Mouse (Mus musculus): ENCODE measurements around the gene Bcas3.
"Not testable (repeated sequence)": the region's sequence is repeated elsewhere in the genome, so short reads cannot be mapped to it uniquely, and the experiment has no call there.

Bcas3 gene

GRCm38 (mm10) chr11:85485197-85485940 is 132.4 kb downstream of the Bcas3 start:
- DNase-seq (ENCODE audit: low read depth): no peak

- DNase-seq (ENCODE audit: low read depth): no peak
These were observed 134.5 kb downstream of the Bcas3 start for GRCm38 (mm10) chr11:85487501-85487900.

GRCm38 (mm10) chr11:85492231-85492630 is 139.3 kb downstream of the Bcas3 start:
- DNase-seq (ENCODE audit: low read depth): no peak

- DNase-seq (ENCODE audit: low read depth): no peak
These were observed 139.7 kb downstream of the Bcas3 start for GRCm38 (mm10) chr11:85492666-85493065.

GRCm38 (mm10) chr11:85499561-85499960 is 146.6 kb downstream of the Bcas3 start:
- no peak for DNase-seq (ENCODE audit: low read depth)

- DNase-seq (ENCODE audit: low read depth): no peak
These were observed 149.1 kb downstream of the Bcas3 start for GRCm38 (mm10) chr11:85502031-85502430.

GRCm38 (mm10) chr11:85504812-85505211 is 151.8 kb downstream of the Bcas3 start:
- DNase-seq (ENCODE audit: low read depth): not testable (repeated sequence)

GRCm38 (mm10) chr11:85505811-85506210 is 152.8 kb downstream of the Bcas3 start:
- DNase-seq (ENCODE audit: low read depth): no peak

GRCm38 (mm10) chr11:85509334-85509733 is 156.4 kb downstream of the Bcas3 start:
- DNase-seq (ENCODE audit: low read depth): no peak

- no peak for DNase-seq (ENCODE audit: low read depth)
These were observed 158.4 kb downstream of the Bcas3 start for GRCm38 (mm10) chr11:85511270-85511904.

- no peak for DNase-seq (ENCODE audit: low read depth)
These were observed 163.8 kb downstream of the Bcas3 start for GRCm38 (mm10) chr11:85516724-85517123.

- DNase-seq (ENCODE audit: low read depth): peak; percentile 53
These were observed 165.2 kb downstream of the Bcas3 start for GRCm38 (mm10) chr11:85518025-85518756.

- DNase-seq (ENCODE audit: low read depth): no peak
These were observed 167.3 kb downstream of the Bcas3 start for GRCm38 (mm10) chr11:85520236-85520635.

GRCm38 (mm10) chr11:85520996-85521395 is 168.0 kb downstream of the Bcas3 start:
- no peak for DNase-seq (ENCODE audit: low read depth)

- DNase-seq (ENCODE audit: low read depth): no peak
These were observed 170.7 kb downstream of the Bcas3 start for GRCm38 (mm10) chr11:85523646-85524045.

- DNase-seq (ENCODE audit: low read depth): peak; percentile 73
These were observed 171.2 kb downstream of the Bcas3 start for GRCm38 (mm10) chr11:85524186-85524585.

GRCm38 (mm10) chr11:85524841-85525500 is 172.0 kb downstream of the Bcas3 start:
- no peak for DNase-seq (ENCODE audit: low read depth)

- DNase-seq (ENCODE audit: low read depth): no peak
These were observed 172.5 kb downstream of the Bcas3 start for GRCm38 (mm10) chr11:85525501-85525885.

GRCm38 (mm10) chr11:85525979-85526775 is 173.2 kb downstream of the Bcas3 start:
- no peak for DNase-seq (ENCODE audit: low read depth)

GRCm38 (mm10) chr11:85527261-85527660 is 174.3 kb downstream of the Bcas3 start:
- no peak for DNase-seq (ENCODE audit: low read depth)

- DNase-seq (ENCODE audit: low read depth): no peak
These were observed 176.7 kb downstream of the Bcas3 start for GRCm38 (mm10) chr11:85529531-85530285.
